Mouse (Mus musculus) urinary bladder, postnatal 4 days (tissue): ENCODE measurements at regions not wholly inside any gene's neighbourhood (a gene's known extent, or its start where the extent isn't known, plus 50 kb on each side); places are given as distances from the start of the nearest gene placed in this dataset.
A peak's percentile ranks its signal among the peaks of the same experiment; 100 is the strongest.

Source experiments
- DNase-seq, 2 experiments: peaks; one replicate each; pipeline ENCODE4 v3.0.0; 2021 to 2022; ENCODE audit warnings: low spot score in 2 of 2

DNA sequence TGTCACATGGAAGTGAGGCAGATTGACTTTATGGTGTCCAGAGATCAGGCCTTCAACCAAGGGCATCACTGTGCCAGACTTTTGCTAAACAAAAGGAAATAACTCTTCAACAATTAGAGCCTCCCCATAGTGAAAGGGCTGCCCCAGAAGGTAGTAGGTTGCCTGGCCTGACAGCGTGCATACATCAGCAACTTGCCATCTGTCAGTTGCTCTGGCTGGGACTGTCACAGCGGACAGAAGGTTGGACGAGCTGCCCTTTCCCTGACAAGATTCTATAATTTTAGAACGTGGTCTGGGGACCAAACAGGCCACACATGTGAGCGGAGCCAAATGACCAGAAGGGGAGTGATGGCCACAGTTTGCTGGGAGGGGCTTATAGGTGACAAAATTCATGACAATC is 119.7 kb upstream of the Rpl38 start:
- no peak for DNase-seq

DNA sequence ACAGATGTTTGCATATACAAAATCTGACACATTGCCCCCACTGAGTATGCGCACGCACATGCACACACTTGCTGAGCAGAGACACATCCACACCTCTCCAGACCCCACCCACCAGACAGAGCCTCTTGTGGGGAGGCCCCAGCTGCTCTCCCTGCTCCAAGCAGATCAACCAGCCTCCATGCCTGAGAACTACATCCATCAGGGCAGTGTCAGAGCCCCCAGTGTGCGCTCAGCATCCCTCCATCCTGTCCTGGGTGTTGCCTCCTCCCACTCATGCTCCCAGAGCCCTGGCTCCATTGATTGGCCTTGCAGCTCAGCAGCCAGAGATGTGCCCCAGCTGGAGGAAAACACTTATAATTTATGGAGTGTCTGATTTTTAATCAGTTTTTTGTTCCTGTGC is 124.1 kb upstream of the Rpl38 start:
- DNase-seq, result no peak

DNA sequence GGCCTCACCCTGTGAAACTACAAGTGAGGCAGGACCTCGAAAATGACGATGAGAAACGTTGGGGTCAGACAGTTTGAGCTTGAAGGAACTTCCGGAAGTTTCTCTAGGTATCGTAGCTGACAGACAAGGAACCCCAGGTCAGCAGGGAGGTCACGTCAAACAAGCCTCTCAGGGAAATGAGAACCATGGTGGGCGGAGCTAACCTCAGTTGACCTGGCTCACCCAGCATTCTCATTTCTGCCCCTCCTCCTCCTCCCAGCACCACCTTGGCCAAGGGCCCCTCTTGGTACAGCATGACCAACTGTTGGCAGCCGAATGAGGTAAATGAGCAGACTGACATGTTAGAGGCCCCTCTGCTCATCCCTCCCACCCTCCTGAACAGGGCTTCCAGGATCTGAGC is 126.2 kb upstream of the Rpl38 start:
- DNase-seq, result no peak

DNA sequence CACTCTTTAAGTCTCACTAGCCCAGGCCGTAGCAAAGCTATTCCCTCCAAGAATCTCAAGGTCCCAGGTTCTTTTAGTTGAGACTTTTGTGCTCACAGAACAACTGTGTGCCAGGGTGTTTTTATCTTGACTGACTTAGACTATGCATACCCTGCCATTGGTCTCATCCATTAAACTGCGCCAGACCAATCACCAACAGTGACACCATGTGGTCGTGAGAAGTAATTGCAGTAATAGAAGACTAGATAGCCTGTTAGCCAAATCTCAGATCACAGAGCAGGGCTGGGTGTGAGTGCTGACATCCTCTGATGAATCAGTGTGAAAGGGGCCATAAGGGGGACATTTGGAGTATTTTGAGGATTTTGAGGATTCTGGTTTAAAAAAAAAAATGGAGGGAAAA is 127.8 kb upstream of the Rpl38 start:
- DNase-seq, result no peak

DNA sequence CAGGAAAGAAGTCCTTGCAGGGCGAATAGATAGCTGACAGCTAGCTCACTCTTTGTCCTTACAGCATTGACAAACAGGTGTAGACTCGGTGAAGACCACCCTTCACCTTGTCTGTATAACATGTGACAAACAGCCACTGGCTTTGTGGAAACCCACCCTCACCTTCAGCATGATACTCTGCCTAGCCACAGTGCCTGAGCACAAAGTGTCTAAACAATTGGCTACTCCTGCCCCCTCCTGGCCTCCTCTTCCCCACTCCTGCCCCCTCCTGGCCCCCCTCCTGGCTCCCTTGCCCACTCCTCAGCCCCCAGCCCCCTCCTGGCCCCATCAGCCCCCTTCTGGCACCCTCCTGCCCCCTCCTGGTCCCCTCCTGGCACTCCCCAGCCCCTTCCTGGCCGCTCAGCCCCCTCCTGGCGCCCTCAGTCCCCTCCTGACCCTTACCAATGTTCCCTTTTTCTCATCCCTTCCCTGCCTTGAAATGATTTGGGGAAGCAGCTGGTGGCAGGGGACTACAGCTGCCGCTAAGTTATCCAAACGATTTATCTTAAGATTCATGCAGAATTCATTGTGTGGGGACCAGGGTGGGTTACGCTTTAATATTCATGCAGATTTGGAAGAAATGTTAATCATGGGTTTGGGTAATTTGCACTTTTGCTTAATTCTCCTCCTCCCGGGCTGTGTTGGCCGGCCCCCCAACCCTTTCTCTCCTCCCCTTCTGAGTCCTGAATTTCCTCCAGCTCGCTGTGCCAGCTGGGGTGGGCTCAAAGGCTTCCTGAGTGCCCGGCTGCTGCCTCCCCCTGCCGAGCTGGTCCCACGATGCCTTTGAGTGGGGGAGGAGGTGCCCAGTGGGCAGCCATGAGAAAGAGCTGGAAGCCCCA is 131.5 kb upstream of the Rpl38 start:
- no peak for DNase-seq

DNA sequence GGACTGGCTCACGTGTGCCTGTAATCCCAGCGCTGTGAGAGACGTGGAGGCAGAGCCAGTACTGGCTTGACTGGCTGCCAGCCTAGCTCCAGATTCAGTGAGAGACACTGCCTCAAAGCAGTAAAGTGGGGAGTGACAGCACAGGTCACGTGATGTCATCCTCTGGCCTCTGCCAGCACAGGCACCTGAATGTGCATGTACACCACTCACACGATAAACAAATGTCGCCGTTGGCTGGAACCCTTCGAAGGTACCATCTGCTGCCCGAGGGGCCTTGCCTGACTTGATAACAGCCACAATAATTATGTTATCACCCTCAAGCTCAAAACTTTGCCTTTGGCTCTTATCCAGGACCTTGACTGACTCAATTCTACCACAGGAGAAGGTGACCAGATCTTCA is 132.4 kb upstream of the Rpl38 start:
- no peak for DNase-seq

DNA sequence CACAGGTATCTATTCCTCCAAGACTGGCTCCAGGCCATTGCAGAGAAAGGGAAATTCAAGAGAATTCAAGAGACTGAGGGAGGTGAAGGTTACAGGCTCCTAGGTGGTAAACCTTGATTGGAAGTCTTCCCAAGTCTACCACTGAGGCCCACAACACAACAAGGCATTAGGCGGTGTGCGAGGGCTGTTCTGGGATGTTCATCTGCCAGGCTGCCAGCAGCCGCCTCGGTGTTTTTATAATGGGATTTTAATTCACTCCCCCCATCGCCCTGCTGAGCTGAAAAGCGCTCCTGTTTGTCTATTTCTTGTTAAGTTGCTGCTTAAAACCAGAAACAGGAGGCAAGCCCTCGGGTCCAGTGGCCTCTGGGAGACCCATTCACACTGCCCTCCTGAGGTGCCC is 133.9 kb upstream of the Rpl38 start:
- no peak for DNase-seq

DNA sequence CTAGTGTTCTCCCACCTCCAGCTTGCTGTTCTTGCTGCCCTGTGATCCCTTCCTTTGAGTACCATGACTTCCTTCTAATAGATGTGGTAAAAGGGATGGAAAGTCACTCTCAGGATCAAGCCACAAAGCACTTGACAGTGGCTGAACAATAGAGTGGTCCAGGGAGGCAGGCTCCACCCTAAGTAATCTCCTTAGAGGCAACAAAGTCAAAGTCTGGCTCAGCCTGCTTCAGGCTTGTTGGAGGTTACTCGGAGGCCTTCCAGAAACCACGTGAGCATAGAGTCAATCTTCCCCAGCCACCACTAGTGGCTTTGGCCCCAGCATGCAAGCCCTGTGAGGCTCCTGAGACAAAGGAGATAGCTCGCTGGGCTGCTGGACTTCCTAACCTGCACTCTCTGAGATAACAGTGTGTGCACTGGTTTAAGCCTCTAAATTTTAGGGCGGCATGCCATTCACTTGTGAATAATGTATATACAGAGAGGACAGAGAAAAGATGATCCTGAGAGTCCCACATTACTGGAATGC is 137.0 kb upstream of the Rpl38 start:
- DNase-seq, result no peak

DNA sequence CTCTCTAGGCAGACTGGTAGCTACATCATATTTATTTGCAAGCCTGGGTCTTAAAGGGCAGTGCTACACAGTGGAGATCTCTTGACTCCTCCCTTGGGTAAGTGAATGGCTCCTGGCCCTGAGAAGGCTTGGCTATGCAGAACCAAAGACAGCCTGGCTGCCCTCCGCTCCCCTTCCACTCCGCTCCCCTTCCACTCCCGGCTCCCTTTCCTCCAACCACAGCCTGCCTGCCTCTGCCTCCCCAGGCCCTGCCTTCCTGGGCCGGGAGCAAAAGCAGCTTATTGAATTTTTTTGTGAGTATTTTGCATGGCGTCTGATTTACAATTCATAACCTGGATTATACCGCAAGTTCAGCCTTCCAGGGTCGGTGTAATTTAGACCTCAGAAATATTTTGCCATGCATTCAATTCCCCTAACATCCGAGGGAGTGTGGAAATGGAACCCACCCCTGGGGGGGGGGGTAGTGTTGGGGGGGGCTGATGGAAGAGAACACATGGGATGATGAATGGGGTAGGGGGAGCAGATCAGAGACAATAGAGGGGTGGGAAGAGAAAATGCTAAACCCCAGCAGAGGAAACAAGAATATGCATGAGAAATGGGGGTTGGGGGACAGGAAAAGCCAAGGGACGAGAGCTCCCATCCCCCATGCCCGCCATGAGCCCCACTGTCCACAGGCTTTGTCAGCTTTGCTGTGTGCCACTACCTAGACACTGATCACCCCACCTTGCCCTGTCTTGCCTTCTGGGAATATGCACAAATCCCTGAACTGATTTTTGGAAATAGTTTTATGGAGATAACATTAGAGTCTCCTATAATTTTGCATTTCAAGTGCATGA is 139.2 kb upstream of the Rpl38 start:
- no peak for DNase-seq

DNA sequence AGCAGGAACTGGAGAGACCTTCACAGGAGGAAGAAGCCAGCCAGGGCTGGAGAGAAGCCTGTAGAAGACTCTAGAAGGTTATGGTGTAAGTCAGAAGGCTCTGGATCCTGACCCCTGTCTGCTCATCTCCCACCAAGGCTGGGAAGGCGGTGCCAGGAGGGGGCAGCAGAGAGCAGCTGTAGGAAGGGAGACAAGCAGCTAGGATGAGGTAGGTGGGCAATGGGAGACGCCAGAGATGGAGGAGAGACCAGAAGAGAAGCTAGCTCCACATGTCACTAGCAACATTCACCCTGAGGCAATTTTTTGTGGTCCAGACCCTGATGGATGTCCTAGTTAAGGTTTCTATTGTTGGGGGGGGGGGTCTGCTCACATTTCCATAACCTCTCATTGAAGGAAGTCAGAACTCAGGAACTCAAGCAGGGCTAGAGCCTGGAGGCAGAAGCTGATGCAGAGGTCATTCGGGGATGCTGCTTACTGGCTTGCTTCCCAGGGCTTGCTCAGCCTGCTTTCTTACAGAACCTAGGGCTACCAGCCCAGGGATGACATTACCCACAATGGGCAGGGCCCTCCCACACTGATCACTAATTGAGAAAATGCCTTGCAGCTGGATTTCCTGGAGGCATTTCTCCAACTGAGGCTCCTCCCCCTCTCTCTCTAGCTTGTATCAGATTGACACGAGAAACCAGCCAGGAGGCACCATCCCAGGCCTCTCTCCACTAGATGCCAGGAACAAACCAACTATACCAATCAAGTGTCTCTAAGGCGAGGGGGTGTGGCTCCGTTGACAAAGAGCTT is 144.7 kb upstream of the Rpl38 start:
- peak; percentile 41 to 83 for DNase-seq

DNA sequence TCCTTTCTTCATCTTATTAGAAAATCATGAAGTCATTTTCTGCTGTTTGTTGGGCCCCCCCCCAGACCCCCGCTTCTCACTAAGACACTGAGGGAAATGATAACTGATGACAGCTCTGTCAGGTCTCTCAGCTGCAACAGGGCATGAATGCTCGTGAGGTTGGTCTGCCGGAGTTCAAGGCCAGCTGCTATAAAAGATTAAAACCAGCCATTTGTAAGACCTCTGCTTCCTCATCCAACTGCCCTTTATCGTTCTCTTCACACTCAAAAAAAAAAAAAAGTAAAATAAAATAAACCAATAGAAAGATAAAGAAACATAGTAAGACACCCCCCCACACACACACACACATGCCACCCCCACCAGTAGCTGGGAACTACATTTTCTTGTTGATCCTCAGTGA is 153.0 kb upstream of the Rpl38 start:
- DNase-seq, result no peak

DNA sequence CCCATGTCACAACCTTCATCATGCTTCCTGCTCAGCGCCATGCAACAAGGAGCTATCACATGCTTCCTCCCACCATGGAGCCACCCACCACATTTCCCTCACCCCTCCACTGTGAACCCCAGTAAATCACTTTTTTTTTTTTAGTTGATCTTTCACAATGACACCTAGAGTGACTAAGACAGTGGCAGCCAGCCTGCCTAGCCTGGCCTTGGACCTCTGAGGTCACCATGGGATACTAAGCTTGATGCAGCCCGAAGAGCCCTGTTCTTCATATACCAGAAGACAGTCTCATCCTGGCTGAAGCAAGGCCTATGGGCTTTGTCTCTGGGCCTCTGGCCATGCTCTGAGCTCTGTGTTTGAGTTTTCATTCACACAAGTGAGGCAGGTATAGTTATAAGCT is 154.2 kb upstream of the Rpl38 start:
- no peak for DNase-seq

DNA sequence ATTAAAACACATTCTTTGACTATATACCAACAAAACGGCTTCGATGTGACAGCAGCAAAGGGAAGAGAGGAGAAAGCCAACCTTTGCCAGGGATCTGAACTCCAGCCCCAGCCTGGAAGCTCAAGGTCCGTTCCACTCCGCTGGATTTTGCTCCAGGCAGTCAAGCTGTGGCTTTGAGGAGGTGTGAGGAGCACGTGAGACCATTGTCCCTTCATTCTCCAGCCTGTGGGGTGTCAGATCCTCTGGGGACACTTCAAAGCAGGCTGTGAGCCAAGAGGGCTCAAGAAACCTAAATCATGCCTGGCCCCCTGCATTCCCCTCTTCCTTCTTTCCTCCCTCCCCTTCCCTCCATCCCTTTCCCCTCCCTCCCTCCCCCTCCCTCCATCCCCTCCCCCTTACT is 154.9 kb upstream of the Rpl38 start:
- no peak for DNase-seq

DNA sequence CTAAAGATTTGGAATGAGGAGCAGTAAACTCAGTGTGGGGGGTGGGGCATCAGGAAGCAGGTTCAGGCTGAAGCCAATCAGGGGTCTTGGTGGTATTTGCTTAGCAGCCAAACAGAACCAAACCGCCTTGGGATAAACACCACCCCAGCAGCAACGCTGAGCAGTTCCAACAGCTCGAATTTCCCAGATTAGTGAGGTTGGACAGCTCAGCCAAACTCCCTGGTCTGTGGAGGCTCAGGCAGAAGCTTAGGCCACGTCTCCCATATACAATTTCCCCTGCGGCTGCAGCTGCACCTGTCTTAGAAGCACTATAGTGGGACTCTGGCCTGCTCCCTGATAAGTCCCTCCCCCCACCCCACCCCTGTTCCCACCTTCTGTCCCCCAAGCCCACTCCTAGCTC is 156.3 kb upstream of the Rpl38 start:
- DNase-seq, result no peak

DNA sequence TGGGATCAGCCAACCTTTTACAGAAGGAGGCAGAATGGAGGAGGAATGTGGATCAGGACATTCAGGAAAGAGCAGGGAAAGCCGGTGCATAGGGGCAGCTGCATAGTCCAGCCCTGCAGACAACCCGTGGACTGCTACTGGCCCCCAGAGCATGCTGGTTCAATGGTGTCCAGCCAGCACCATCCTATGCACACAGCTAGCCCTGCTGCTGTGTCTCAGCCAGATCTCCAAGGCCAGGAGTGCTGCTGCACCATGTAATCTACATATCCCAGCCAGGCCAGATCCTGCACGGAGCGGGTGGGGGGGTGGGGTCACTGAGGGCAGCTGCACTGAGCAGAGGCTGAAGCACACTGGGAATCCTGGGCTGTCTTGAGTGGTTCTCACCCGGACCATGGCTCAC is 165.8 kb upstream of the Rpl38 start:
- no peak for DNase-seq

DNA sequence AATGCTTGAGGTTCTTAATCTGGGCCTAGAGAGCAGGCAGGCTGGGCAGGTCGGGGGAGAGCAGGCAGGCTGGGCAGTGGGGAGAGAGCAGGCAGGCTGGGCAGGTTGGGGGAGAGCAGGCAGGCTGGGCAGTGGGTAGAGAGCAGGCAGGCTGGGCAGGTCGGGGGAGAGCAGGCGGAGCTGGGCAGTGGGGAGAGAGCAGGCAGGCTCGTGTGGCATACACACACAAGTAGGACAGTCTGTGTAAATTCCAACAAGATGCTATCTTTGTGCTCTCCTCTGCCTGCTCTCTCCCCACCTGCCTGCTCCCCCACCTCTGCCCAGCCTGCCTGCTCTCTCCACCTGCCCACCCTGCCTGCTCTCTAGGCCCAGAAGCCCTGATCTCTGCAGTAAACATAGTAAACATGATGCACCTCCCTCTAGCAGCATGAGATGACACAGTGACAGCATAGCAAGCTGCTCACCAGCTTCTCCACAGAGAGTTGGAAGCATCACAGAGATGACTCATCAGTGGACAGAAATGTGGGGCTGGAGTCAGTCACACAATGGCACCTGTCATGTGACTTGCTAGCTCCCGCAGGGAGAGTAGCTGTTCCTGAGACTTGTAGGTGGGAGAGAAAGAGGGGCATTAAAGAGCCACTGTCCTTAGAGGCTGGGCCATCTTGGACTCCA is 166.3 kb upstream of the Rpl38 start:
- DNase-seq, result no peak

DNA sequence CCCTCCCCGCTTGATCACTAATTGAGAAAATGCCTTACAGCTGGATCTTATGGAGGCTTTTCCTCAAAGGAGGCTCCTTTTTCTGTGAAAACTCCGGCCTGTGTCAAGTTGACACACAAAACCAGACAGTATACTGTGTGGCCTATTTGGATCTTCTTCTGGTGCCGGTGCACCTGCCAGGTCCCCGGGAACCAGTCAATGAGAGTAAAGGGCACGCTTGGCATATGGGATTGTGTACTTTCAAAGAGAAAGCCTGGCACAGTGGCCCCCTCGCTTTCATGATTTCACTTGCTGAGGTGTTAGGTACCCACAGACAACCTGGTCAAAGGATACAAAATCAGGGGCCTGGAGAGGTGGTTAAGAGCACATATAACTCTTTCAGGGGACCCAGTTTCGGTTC is 167.9 kb upstream of the Rpl38 start:
- DNase-seq, result no peak

DNA sequence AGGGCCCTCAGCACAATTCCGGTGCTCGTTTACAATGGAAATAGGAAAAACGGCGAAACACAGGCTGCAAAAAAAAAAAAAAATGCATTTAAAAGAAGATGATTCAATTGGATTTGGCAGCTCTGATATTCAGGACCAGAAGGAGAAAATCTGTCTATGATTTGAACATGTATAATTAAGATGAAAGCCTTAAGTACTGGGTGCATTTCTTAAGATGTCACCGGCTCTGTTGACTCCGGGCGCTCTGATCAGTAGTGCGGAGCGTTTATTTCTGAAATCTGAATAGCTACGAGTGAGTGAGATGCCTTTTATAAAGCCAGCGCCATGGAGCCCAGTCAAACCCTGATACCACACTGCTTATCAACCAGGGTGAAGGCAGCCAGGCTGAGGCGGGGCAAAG is 168.7 kb upstream of the Rpl38 start:
- DNase-seq, result no peak

DNA sequence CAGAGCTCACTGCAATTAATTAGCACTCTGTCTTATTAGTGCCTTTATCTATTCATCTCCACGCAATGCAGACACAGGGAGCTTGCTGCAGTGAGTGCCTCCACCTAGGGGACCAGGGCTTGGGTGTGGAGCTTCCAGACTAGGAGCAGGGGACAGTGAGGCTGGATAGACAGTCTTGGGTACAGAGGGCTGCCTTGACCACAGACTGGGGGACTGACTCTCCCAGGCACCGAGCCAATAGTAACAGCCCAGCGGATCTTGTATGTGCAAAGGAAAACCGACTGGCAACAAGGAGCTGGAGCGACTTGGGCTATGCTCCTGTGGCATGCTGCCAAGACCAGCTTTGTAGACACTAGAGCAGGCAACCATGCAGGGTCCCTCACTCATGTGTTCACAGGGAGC is 172.8 kb upstream of the Rpl38 start:
- DNase-seq, result no peak

DNA sequence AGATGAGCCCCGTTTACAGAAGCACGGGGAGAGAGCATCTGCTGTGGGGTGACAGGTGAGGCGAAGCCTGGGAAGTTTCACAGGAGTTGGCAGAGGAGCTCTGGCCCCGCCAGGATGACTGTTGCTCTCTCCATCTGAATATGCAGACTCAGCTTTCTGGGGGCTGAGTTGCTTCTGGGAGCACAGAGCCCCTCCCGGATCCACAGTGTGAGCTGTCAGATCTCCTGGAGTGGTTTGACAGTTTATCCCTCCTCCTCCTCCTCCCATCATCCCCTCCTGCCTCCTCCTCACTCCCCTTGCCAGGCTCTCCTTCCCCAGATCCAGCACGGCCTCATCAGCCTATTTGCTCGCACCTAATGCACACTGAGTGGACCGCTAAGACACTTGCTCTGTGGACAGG is 181.9 kb upstream of the Rpl38 start:
- DNase-seq, result no peak

DNA sequence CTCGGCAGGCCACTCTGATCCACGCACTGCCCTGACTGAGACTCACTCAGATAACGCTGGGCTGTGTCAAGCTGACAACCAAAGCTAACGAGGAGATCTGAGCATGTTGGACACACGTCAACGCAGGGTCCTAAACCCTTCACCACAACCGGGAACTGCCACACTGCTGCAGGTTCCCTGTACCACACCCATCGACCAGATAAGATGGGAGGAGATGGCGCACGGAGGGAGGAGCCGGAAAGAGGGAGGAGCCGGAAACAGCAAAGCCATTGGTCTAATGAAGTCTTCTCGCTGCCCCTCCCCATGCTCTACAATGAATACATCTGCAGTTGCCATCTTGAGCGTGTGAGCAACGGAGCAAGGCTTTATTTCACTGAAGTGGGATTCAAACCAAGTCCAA is 182.9 kb upstream of the Rpl38 start:
- no peak for DNase-seq

DNA sequence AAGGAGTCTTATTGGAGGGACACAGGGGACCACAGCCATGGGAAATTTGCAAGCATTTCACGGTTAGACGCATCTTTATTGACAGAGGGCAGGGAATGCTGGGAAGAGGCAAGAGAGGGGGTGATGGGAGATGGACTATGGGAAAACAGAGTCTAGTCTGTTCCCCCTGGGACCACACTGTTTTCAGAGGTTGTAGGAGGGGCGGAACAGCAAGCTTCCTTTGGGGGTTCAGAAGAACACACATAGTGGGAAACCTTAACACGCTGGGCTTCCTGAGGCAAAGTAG is 183.7 kb upstream of the Rpl38 start:
- no peak for DNase-seq
